Mouse (Mus musculus) stomach, embryonic 16.5 days (tissue): ENCODE data around the gene Uaca. TPM values are rescaled to one million over a fixed set of nuclear protein-coding genes. Genes with fewer than 3 reads are reported as not detected.

ENCODE experiments used
- ATAC-seq: fragments of 200-750 bp; cut with Nextera tagmentation; 2 replicates; pipeline ENCODE4 v1.8.0; 2017; ENCODE audit warnings: moderate number of reproducible peaks, moderate TSS enrichment; ENCODE audit not compliant: insufficient read depth, low FRiP score
- H3K27ac ChIP-seq: fragments of 300-500 bp; sonication (generic); 2 replicates; pipeline ENCODE4 v1.5.1; 2014; ENCODE audit warnings: low read length
- H3K27me3 ChIP-seq: fragments of 300-500 bp; sonication (generic); 2 replicates; pipeline ENCODE4 v1.6.1; 2014; ENCODE audit warnings: low read length, control low read depth, mixed read lengths; ENCODE audit not compliant: control insufficient read depth, insufficient read depth
- H3K36me3 ChIP-seq: fragments of 300-500 bp; sonication (generic); 2 replicates; pipeline ENCODE4 v1.6.1; 2014; ENCODE audit warnings: low read length; ENCODE audit not compliant: control insufficient read depth, insufficient read depth
- H3K4me1 ChIP-seq: fragments of 300-500 bp; sonication (generic); 2 replicates; pipeline ENCODE4 v1.6.1; 2014; ENCODE audit warnings: low read length, control low read depth, mixed read lengths; ENCODE audit not compliant: control insufficient read depth, insufficient read depth
- H3K4me2 ChIP-seq: fragments of 300-500 bp; sonication (generic); 2 replicates; pipeline ENCODE4 v1.6.1; 2014; ENCODE audit warnings: low read depth, low read length, mixed read lengths
- H3K4me3 ChIP-seq: fragments of 300-500 bp; sonication (generic); replicated peaks from 2 replicates; pipeline ENCODE4 v1.5.1; 2014; ENCODE audit warnings: mild to moderate bottlenecking, low read length
- H3K9ac ChIP-seq: fragments of 300-500 bp; sonication (generic); 2 replicates; pipeline ENCODE4 v1.6.1; 2014; ENCODE audit warnings: low read length
- H3K9me3 ChIP-seq: fragments of 300-500 bp; sonication (generic); replicated peaks from 2 replicates; pipeline ENCODE4 v1.6.1; 2016; ENCODE audit warnings: low read length, control low read depth; ENCODE audit not compliant: control insufficient read depth
- WGBS: fragments of 180-500 bp; shearing (Covaris S2); extraction: QIAGEN DNeasy Blood & Tissue Kit; methylation state at CpG from one replicate; pipeline ENCODE4 v1.1.7; 2014; 5-methylcytosine and 5-hydroxymethylcytosine counted together
- polyA plus RNA-seq: library from polyadenylated mRNA; unstranded; fragments of >200 nt; fragmentation: Nextera tagmentation; extraction: Ambion mirVana; gene quantifications from 2 replicates; pipeline ENCODE4 v1.2.1, GENCODE M21; 2015

Uaca gene
- polyA plus RNA-seq, 1 experiment from 2014 or later, result 42.0 TPM

- Histone ChIP-seq H3K9me3 (no peaks in the 10 kb centered on the region), H3K4me1 (peaks cover 20% of the 10 kb centered on the region), H3K36me3 (no peaks in the 10 kb centered on the region), H3K4me3 (no peak overlapping the region), H3K9ac (no peak overlapping the region), H3K27ac (no peak overlapping the region), H3K27me3 (no peaks in the 10 kb centered on the region), H3K4me2 (no peak overlapping the region)
- peak; percentile 52; the same call in 1 of the 2 replicates for ATAC-seq
- 55% methylated on average over 8 of the region's 8 CpGs for WGBS
Observed at GRCm38 (mm10) chr9:60895486-60896110, 101.3 kb downstream of the Uaca start.

DNA sequence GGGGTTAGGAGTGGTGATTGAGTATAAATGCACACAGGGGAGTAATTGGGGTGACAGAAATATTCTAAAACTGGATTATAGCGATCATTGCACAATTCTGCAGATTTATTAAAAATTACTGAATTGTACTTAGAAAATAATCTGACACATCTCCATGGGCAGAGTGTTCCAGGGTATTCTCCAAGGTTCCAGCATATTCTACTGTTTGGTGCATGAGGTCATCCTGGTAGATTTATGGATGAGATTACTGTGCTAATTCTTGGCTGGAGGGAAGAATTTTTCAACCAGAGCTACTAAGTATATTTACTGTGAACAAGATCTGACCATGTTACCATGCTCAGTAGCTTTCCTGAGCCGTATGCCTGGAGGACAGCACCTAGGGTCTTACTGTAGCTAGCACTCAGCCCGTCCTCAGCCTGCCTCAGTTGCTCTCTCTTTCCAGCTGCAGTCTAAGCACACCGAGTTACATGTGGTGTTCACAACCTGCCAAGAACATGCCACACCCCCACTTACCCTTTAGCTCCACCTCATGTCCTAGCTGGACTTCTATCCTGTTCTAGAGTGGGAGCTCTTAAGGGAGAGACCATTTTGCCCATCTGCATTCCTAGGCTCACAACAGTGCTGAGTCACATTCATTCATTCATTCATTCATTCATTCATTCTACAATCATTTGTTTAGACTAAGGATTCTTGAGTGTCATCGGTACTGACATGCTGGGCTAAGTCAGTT is 104.1 kb downstream of the Uaca start:
- no peak for ATAC-seq
- WGBS, result 79% methylated on average over 5 of the region's 5 CpGs
- H3K36me3 ChIP-seq, result no peaks in the 10 kb centered on the region
- no peaks in the 10 kb centered on the region for H3K27me3 ChIP-seq
- no peak overlapping the region for H3K4me3 ChIP-seq
- no peak overlapping the region for H3K4me2 ChIP-seq
- H3K9me3 ChIP-seq, result no peaks in the 10 kb centered on the region
- H3K9ac ChIP-seq, result no peak overlapping the region
- H3K27ac ChIP-seq, result no peak overlapping the region
- peaks cover 26% of the 10 kb centered on the region for H3K4me1 ChIP-seq

DNA sequence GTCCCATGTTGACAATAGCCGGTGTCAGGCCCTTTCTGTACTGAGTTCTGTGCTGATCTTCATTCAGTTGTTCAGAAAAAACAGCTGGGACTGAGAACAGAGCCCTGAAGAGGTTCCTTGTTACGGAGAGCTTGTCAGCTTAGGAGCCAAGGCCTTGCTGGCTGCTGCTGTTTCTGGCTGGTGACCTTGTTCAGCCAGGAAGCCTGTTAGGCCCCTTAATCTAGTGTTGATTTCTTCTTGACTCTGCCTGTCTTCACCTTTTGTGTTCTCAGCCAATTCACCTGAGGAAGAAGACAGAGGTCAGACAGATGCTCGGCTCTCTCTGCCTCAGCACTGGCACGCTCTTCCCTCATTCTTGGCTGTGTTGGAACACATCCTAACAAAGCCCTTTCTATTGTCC is 104.9 kb downstream of the Uaca start:
- WGBS, result 41% methylated on average over 4 of the region's 4 CpGs
- Histone ChIP-seq H3K27ac (peak overlapping the region; percentile 63; the same call in 1 of the 2 replicates), H3K9ac (no peak overlapping the region), H3K4me1 (peaks cover 26% of the 10 kb centered on the region), H3K4me3 (no peak overlapping the region), H3K9me3 (no peaks in the 10 kb centered on the region), H3K27me3 (no peaks in the 10 kb centered on the region), H3K36me3 (no peaks in the 10 kb centered on the region), H3K4me2 (no peak overlapping the region)
- ATAC-seq, result no peak

GRCm38 (mm10) chr9:60899797-60900459 is 105.6 kb downstream of the Uaca start:
- Histone ChIP-seq H3K27me3 (no peaks in the 10 kb centered on the region), H3K27ac (peak overlapping the region; percentile 63), H3K4me1 (peaks cover 26% of the 10 kb centered on the region), H3K4me2 (no peak overlapping the region), H3K4me3 (no peak overlapping the region), H3K36me3 (no peaks in the 10 kb centered on the region), H3K9ac (no peak overlapping the region), H3K9me3 (no peaks in the 10 kb centered on the region)
- ATAC-seq, result peak; percentile 49; the same call in 1 of the 2 replicates
- 48% methylated on average over 3 of the region's 3 CpGs for WGBS

- 88% methylated on average over 1 of the region's 1 CpGs for WGBS
- no peak overlapping the region for H3K9ac ChIP-seq
Observed at GRCm38 (mm10) chr9:60912266-60912665, 117.9 kb downstream of the Uaca start.

GRCm38 (mm10) chr9:60913626-60914025 is 119.3 kb downstream of the Uaca start:
- Histone ChIP-seq H3K9me3 (0 out of 2 replicates have a peak, but pooled peaks cover 4% of the 10 kb centered on the region), H3K36me3 (no peaks in the 10 kb centered on the region), H3K27ac (no peak overlapping the region), H3K4me2 (no peak overlapping the region), H3K4me1 (no peaks in the 10 kb centered on the region), H3K27me3 (no peaks in the 10 kb centered on the region), H3K9ac (no peak overlapping the region), H3K4me3 (no peak overlapping the region)
- ATAC-seq, result no peak
- 74% methylated on average over 3 of the region's 3 CpGs for WGBS

More at GRCm38 (mm10) chr9:60912266-60912665, 117.9 kb downstream of the Uaca start:
- ATAC-seq, result no peak
- H3K4me3 ChIP-seq, result no peak overlapping the region
- no peak overlapping the region for H3K27ac ChIP-seq
- H3K27me3 ChIP-seq, result no peaks in the 10 kb centered on the region
- H3K36me3 ChIP-seq, result no peaks in the 10 kb centered on the region
- no peak overlapping the region for H3K4me2 ChIP-seq
- 0 out of 2 replicates have a peak, but pooled peaks cover 4% of the 10 kb centered on the region for H3K9me3 ChIP-seq
- no peaks in the 10 kb centered on the region for H3K4me1 ChIP-seq

DNA sequence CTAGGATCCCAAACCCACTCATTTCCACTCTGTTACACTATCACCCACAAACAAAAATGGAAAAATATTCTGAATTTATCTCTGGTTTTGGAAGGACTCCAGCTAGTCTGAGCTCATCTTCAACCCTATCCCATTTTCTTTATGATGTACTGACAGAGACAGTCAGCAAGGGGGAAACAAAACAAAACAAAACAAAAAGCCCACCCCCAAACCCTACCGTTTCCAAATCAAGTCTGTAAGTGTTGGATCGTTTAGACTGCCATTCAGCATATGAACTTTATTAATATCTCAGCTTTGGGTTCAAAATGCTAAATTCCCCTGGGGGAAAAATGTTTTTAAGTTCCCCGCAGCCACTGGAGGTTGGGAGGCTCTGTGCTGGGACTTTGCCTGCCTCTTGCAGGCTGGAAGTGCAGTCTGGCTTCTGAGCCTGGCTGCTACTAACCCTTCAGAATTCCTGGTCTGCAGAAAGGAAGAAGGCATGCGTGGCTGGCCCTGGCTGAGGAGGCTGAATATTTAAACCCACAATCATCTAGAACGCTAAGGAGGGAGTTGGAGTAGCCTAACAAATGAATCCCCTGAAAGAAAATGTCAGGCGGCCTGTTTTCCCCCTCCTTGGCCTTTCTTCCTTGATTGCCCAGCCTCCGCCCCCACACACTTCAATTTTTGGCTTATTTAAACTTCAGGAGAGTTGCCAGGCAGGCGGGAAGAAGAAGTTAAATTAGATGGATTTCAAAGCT is 125.8 kb downstream of the Uaca start:
- H3K4me2 ChIP-seq, result no peak overlapping the region
- peak overlapping the region; percentile 68 for H3K27ac ChIP-seq
- no peaks in the 10 kb centered on the region for H3K9me3 ChIP-seq
- H3K4me3 ChIP-seq, result no peak overlapping the region
- ATAC-seq, result no peak
- WGBS, result 38% methylated on average over 8 of the region's 8 CpGs
- H3K4me1 ChIP-seq, result peaks cover 17% of the 10 kb centered on the region
- H3K27me3 ChIP-seq, result no peaks in the 10 kb centered on the region
- no peak overlapping the region for H3K9ac ChIP-seq
- H3K36me3 ChIP-seq, result no peaks in the 10 kb centered on the region

- H3K4me1 ChIP-seq, result peaks cover 17% of the 10 kb centered on the region
- H3K4me3 ChIP-seq, result no peak overlapping the region
- no peak overlapping the region for H3K9ac ChIP-seq
- no peaks in the 10 kb centered on the region for H3K9me3 ChIP-seq
- WGBS, result 36% methylated on average over 10 of the region's 10 CpGs
- no peaks in the 10 kb centered on the region for H3K36me3 ChIP-seq
- peak overlapping the region; percentile 68; the same call in 1 of the 2 replicates for H3K27ac ChIP-seq
- ATAC-seq, result peak; percentile 80
- H3K4me2 ChIP-seq, result no peak overlapping the region
- no peaks in the 10 kb centered on the region for H3K27me3 ChIP-seq
Observed at GRCm38 (mm10) chr9:60920673-60921062, 126.3 kb downstream of the Uaca start.
